Mouse (Mus musculus): ENCODE measurements around the gene Washc1.
"Not testable (repeated sequence)": the region's sequence is repeated elsewhere in the genome, so short reads cannot be mapped to it uniquely, and the experiment has no call there.

Washc1 gene

DNA sequence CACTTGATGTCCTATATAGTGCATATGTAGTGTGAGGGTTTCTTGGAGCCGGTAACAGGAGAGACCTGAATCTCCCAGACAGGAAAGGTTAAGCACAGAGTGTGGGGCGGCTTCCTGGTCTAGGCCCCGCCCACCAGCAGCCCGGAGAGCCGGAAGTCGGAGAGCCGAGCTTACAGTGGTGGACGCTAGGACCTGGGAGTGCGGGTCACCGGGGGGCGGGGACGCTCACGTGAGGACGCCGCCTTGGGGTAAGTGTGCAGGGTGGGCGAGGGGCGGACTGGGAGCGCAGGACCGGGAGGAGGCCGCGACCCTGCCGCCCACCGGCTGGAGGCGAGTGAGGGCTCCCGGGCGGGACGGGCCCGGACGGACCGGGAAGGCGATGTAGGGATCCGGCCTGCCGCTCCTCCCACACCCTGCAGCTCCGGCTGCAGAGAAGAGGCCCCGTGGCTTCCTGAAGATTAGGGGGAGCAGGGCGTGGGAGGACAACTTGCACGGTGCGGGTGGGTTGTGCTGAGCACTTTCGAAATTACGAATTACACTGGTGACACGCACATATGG lies at the start of gene Washc1:
Gene Washc1 (plus strand): TSS at position 144 of the 558 bp plus-strand sequence.
- DNase-seq (ENCODE audit: inconsistent age in 2 of 2, low spot score in 1 of 2), result peak; percentile 91 to 95

- DNase-seq (ENCODE audit: inconsistent age in 2 of 2, low spot score in 1 of 2), result no peak
These were observed 46.2 kb upstream of the Washc1 start for GRCm38 (mm10) chr17:66065115-66065514.

GRCm38 (mm10) chr17:66069036-66069435 lies 42.3 kb upstream of the Washc1 start:
- DNase-seq (ENCODE audit: inconsistent age in 2 of 2, low spot score in 1 of 2), result not testable (repeated sequence)

DNA sequence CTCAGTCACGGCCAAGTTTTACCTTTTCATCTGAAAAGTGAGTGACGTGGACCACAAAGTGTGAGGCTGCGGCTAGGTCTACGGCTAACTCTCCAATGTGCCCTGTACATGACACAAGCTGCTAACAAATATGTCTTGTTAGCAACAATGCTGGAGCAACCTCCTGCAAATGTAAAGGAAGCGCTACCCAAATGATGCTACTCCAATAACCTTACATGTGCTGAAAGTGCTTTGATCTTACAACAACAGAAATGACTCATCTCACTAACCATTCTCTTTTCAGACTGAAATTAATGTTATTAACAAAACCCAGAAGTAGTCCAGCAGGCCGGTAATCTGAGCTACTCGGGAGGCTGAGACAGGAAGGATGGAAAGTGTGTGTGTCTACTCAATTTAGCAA lies 37.4 kb upstream of the Washc1 start:
- no peak for DNase-seq (ENCODE audit: inconsistent age in 2 of 2, low spot score in 1 of 2)

- peak in 1 of 2 experiments; percentile 19 for DNase-seq (ENCODE audit: inconsistent age in 2 of 2, low spot score in 1 of 2)
These were observed 35.5 kb upstream of the Washc1 start for GRCm38 (mm10) chr17:66075827-66076173.

DNA sequence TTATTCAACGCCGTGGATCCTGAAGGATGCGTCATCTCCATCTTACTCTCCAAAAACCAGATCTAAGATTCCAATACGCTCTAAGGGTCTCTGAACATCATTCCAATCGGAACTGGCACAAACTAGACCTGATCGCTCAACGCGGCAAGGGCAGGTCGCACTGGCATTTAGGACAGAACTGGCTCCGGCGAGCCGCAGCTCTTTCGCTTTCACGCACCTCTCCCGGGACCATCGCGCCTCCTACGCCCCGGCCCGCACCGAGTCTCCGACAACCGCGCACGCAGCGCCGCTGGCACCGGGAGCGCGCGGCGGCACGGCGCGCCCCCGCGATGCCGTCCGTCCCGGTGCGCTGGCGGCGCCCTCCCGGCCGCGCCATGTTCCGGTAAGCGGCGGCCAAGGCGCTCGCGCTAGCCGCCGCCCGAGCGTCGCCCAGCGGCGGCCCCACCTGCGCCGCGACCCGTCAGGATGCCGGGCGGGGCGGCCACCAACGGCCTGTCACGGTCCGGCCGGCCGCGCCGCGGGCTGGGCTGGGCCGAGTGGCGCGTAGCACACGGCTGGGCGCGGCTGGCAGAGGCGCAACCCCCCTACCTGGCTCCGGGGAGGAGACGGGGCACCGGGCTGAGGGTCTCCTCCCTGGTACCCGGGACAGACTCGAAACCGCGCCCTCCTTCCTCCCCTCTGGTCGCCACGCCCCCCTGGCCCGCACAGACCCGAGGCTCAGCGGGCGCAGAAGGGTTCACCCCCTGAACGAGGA lies 35.0 kb upstream of the Washc1 start:
- DNase-seq (ENCODE audit: inconsistent age in 2 of 2, low spot score in 1 of 2), result peak; percentile 60 to 83

- DNase-seq (ENCODE audit: inconsistent age in 2 of 2, low spot score in 1 of 2), result peak; percentile 97 to 99
These were observed 34.4 kb upstream of the Washc1 start, which contains the start of gene Ankrd12 for GRCm38 (mm10) chr17:66076934-66077333. TSS of gene Ankrd12 (minus strand) at chr17:66077089.

DNA sequence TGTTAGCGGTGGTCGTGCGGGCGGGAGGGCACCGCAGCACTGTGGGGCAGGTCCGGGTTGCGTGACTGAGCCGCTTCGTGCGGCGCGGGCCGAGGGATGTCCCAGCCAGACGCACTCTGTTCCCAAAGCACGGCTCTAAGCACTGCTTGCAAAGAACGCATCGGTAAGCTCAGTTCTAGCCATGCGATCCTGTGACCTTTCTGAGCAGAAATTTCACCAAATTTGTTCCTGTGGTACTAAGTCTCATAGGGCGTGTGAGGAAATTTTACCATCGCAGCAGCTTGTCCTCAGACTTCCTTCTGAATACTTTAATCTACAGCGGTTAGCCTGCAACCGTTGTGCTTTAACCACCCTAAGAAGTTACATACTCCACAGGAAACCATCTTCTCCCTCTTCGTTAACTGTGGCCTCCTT lies 33.9 kb upstream of the Washc1 start:
- DNase-seq (ENCODE audit: inconsistent age in 2 of 2, low spot score in 1 of 2), result no peak

- DNase-seq (ENCODE audit: inconsistent age in 2 of 2, low spot score in 1 of 2), result no peak
These were observed 26.9 kb upstream of the Washc1 start for GRCm38 (mm10) chr17:66084486-66084885.

- no peak for DNase-seq (ENCODE audit: inconsistent age in 2 of 2, low spot score in 1 of 2)
These were observed 26.3 kb upstream of the Washc1 start for GRCm38 (mm10) chr17:66085038-66085437.

DNA sequence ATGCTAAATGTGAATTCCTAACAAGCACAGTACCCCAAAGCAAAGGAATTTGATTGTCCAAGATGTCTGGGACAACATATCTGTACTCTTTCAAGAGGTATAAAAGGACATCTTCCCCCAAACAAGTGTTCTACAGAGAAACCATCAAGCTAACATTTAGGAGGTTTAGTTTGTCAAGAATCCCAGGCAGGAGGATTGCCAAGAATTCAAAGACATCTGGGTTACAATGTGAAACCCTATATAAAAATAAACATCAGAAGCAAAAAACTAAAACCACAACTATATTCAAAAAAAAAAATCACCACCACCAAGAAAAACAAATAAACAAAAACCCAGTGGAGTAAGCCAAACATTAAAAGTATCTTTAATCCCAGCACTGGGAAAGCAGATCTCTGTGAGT lies 21.1 kb upstream of the Washc1 start:
- peak in 1 of 2 experiments; percentile 24 for DNase-seq (ENCODE audit: inconsistent age in 2 of 2, low spot score in 1 of 2)

DNA sequence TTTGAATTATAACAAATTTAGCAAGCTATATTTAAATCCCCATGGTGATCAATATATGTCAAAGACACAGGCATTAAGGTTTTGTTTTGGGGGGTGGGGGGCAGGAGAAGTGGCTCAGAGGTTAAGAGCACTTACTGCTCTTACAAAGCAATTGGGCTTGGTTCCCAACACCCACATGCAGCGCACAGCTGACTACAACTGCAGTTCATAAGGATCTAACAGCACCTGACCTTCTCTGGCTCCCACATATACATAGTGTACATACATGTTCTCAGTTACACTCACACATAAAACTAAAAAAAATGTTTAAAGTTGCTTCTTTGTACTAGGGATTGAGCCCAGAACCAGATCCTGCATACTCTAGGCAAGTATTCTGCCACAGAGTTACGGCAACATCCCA lies 20.0 kb upstream of the Washc1 start:
- no peak for DNase-seq (ENCODE audit: inconsistent age in 2 of 2, low spot score in 1 of 2)

DNA sequence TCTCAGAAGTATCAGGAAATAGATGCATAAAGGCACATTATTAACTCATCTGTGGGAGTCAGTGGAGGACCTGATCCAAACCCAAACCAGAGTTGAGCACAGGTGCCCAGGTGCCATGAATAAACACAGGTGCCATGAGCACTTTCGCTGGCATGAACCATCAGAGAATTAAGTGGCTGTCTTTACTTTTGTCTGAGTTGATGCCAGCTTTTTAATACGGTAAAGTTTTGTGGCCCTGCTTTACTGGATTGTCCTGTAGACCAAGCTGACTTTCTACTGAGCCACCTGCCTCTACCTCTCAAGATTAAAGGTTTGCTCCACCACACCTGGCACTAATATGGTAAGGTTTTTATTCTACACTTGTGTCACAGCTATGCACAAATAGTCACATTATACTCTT lies 19.3 kb upstream of the Washc1 start:
- no peak for DNase-seq (ENCODE audit: inconsistent age in 2 of 2, low spot score in 1 of 2)

GRCm38 (mm10) chr17:66092664-66093063 lies 18.7 kb upstream of the Washc1 start:
- no peak for DNase-seq (ENCODE audit: inconsistent age in 2 of 2, low spot score in 1 of 2)

GRCm38 (mm10) chr17:66100566-66101379 lies 10.6 kb upstream of the Washc1 start:
- no peak for DNase-seq (ENCODE audit: inconsistent age in 2 of 2, low spot score in 1 of 2)

DNA sequence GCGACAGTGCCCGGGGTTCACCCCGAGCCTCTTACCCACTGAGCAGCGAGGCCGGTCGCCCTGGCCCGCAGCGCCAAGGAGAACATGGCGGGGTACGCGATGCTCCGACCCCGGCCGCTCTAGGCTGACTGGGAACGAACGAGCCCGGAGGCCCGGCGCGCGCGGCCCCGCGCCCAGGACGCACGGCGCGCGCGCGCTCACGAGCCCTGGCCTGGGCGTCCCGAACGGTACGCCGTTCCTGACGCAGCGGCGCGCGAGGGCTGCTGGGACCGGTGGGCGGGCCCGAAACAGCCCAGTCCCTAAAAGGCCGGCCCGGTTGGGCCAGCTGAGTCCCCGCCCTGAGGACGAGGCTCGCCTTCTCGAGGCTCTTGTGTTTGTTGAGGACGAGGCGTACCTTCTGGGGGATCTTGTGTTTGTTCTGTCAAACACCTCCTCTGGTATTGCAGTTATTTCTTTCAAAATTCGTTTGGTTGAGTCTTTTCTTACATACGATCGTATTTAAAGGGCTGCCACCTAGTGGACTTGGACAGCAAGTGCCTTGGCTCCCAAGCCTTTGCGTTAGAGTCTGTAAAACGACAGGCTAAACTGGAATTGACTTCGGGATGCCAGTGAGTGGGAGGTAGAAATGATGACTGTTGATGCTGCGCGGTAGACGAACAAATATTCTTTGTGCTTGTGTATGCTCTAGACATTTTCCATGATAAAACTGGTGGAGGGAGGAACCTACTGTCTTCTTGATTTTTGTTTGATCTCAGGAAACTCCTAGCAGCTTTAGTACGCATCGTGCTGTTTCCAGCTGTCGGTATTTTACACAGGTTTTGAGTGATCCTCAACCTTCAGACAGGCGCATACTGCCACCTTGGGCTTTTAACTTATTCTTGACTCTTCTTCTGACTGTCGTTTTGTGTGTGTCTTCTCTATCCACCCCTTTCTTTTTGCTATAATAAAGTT lies 9.7 kb upstream of the Washc1 start, which contains the start of gene Ndufv2:
Gene Ndufv2 (minus strand): TSS at position 180 of the 951 bp plus-strand sequence.
- peak; percentile 93 to 97 for DNase-seq (ENCODE audit: inconsistent age in 2 of 2, low spot score in 1 of 2)

- DNase-seq (ENCODE audit: inconsistent age in 2 of 2, low spot score in 1 of 2), result no peak
These were observed 7.3 kb upstream of the Washc1 start for GRCm38 (mm10) chr17:66104076-66104475.

DNA sequence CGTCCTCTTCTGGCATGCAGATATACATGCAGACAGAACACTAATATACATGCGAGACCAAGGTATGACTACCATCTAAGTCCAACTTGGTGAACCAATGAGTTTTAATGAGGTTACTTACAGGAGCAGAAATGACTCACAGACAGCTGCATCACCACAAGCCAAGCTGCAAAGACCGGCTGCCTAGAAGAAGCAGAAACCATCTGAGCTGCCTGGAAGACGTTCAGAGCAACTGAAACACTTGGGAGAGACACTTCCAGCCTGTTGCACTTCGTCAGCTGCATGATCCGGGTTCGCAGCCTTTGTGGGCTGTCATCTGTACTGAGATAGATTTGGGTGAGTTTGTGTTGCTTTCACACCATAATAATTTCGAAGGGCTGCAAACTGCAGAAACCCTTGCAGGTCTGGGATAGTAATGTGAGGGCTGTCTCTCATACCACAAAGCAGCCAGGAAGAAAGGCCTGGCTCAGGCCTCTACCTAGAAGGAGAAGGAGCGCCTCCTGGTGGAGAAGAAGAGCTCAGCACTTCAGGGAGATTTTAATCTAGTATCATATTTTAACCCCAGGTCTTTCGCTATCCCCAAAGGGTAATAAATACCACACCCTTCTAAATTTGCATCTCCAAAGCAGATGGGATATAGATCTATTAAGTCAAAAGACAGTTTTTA lies 4.6 kb upstream of the Washc1 start:
- DNase-seq (ENCODE audit: inconsistent age in 2 of 2, low spot score in 1 of 2), result peak; percentile 59 to 87

DNA sequence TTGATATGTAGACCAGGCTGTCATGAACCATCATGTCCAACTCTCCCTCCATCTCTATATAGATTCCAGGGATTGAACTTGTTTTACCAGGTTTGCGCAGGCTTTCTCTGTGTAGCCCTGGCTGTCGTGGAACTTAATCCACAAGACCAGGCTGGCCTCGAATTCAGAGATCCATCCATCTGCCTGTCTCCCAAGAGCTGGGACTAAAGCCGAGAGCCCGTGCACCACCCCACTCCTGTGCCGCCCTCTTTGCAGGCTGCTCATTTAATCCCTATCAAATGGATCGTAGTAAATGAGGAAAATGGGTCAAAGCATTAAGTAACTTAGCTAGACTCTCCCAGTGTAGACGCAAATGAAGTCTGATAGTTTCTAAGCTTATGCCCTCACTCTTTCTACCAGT lies 3.9 kb upstream of the Washc1 start:
- no peak for DNase-seq (ENCODE audit: inconsistent age in 2 of 2, low spot score in 1 of 2)

DNA sequence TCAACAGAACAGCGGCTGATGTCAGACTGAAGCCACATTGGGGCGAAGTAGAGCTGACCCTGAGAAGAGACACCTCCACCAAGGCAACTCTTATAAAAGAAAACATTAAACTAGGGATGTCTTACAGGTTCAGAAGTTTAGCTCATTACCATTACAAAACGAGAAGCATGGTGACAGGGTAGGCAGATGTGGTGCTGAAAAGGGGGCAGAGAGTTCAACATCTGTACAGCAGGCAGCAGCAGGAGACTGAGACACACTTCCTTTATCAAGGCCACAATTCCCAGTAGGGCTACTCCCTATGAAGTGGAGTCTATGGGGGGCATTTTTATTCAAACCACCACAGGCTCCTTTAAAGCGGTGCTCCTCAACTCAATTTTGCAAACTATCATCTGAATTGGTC lies 3.1 kb upstream of the Washc1 start:
- DNase-seq (ENCODE audit: inconsistent age in 2 of 2, low spot score in 1 of 2), result no peak

Data from adrenal gland, adult (tissue).